Mouse (Mus musculus) bone marrow, adult 2 months (tissue): ENCODE data around the gene Sema4c.

Source experiments
- CTCF ChIP-seq: fragments of 200-500 bp; IDR thresholded peaks from 2 replicates; pipeline ENCODE4 v1.5.1; 2011; ENCODE audit warnings: low read length, control low read depth; ENCODE audit not compliant: control insufficient read depth, insufficient read depth
- POLR2A ChIP-seq: fragments of 200-500 bp; IDR thresholded peaks from 2 replicates; pipeline ENCODE4 v1.6.1; 2011; ENCODE audit warnings: low read depth, mild to moderate bottlenecking, control low read depth, low read length, borderline replicate concordance; ENCODE audit not compliant: control insufficient read depth

- TF ChIP-seq CTCF = no peak
- TF ChIP-seq POLR2A = no peak
Measured at GRCm38 (mm10) chr1:36567818-36568603, 9.9 kb upstream of the Sema4c start.
